Comparison of ENCODE assay signal across 8 mouse cellular contexts in genomic region chrX:103533306-103533705, GRCm38 (mm10).
DNase-seq lines count a peak whose midpoint lies in the region; ATAC-seq lines count a peak whose summit lies in the region.

No protein-coding gene starts in this region.

- no peak for ATAC-seq in granulocyte monocyte progenitor cell, adult 5-6 weeks (replicated peaks; ENCODE audit: poor library complexity, severe bottlenecking)

- peak; percentile 13 for DNase-seq in cerebellum, adult 9-11 months
- no peak for DNase-seq in cerebellum, adult 8-10 months
- DNase-seq in A20 (ENCODE audit: low read depth, low spot score) = peak; percentile 77
- peak; percentile 24 to 48 for DNase-seq in frontal cortex, postnatal 36 days (ENCODE audit: low spot score in 2 of 2)
- DNase-seq in layer of hippocampus, postnatal 36 days = peak; percentile 25 to 47
- peak; percentile 64 for DNase-seq in retina, embryonic 14.5 days (ENCODE audit: low spot score)
- no peak for DNase-seq in adrenal gland, postnatal 25 days

Comparison
In these comparisons a context has a peak if more than half of its experiments do, and no peak if none do; other contexts are left out.
1. DNase-seq: peak in cerebellum, adult 9-11 months (single experiment), A20 (single experiment), frontal cortex, postnatal 36 days (2 of 2), layer of hippocampus, postnatal 36 days (2 of 2) and retina, embryonic 14.5 days (single experiment); none in cerebellum, adult 8-10 months (single experiment) and adrenal gland, postnatal 25 days (single experiment).